Mouse (Mus musculus) forebrain, embryonic 11.5 days (tissue): ENCODE measurements at regions not wholly inside any gene's neighbourhood (a gene's known extent, or its start where the extent isn't known, plus 50 kb on each side); places are given as distances from the start of the nearest gene placed in this dataset.

Experiments used
- ATAC-seq: fragments of 200-750 bp; cut with Nextera tagmentation; replicated peaks from 2 replicates; pipeline ENCODE4 v1.8.0; 2017; ENCODE audit warnings: moderate TSS enrichment; ENCODE audit not compliant: low FRiP score
- DNase-seq: peaks from one replicate; pipeline ENCODE4 v3.0.0-alpha.2; 2017; ENCODE audit warnings: low spot score
- H3K27ac ChIP-seq: fragments of 300-500 bp; sonication (generic); 2 replicates; pipeline ENCODE4 v1.5.1; 2014; ENCODE audit warnings: low read depth, low read length
- H3K27me3 ChIP-seq: fragments of 300-500 bp; sonication (generic); 2 replicates; pipeline ENCODE4 v1.6.1; 2014; ENCODE audit warnings: mild to moderate bottlenecking, low read length, mixed read lengths; ENCODE audit not compliant: control insufficient read depth, insufficient read depth
- H3K36me3 ChIP-seq: fragments of 300-500 bp; sonication (generic); 2 replicates; pipeline ENCODE4 v1.6.1; 2014; ENCODE audit warnings: mild to moderate bottlenecking, low read length, moderate library complexity, mixed read lengths; ENCODE audit not compliant: control insufficient read depth, insufficient read depth
- H3K4me1 ChIP-seq: fragments of 300-500 bp; sonication (generic); replicated peaks from 2 replicates; pipeline ENCODE4 v1.6.1; 2014; ENCODE audit warnings: low read length, mixed read lengths; ENCODE audit not compliant: control insufficient read depth, insufficient read depth
- H3K4me2 ChIP-seq: fragments of 300-500 bp; sonication (generic); 2 replicates; pipeline ENCODE4 v1.6.1; 2014; ENCODE audit warnings: low read depth, mild to moderate bottlenecking, low read length, moderate library complexity, mixed read lengths; ENCODE audit not compliant: severe bottlenecking
- H3K4me3 ChIP-seq: fragments of 300-500 bp; sonication (generic); 2 replicates; pipeline ENCODE4 v1.5.1; 2014; ENCODE audit warnings: low read depth, low read length
- H3K9ac ChIP-seq: fragments of 300-500 bp; sonication (generic); 2 replicates; pipeline ENCODE4 v1.6.1; 2014; ENCODE audit warnings: low read length
- H3K9me3 ChIP-seq: fragments of 300-500 bp; sonication (generic); 2 replicates; pipeline ENCODE4 v1.6.1; 2016; ENCODE audit warnings: low read length, mixed read lengths; ENCODE audit not compliant: control insufficient read depth
- WGBS: fragments of 180-500 bp; shearing (Covaris S2); extraction: QIAGEN DNeasy Blood & Tissue Kit; methylation state at CpG from one replicate; pipeline ENCODE4 v1.1.7; 2014; 5-methylcytosine and 5-hydroxymethylcytosine counted together

DNA sequence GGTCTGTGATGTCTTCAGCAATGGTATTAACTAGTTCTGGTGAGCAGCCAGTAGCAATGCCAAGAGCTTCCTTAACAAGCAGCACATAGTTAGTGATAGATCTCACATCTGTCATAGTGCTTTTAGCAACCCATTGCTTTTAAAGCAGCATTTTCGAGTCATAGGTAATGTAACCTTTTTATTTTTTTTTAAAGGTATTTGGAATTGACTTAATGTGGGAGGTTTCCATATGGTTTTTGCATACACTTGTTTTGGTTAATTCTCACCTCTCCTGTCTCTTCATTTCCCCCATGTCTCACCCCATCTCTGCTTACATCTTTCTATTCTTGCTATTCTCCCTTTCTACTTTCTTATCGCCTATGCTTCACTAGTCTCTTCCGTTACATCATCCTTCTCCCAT, 1322.0 kb upstream of the A1bg start:
- Histone ChIP-seq H3K27ac (no peak overlapping the region), H3K4me2 (no peak overlapping the region), H3K9ac (no peak overlapping the region), H3K4me1 (no peaks in the 10 kb centered on the region), H3K27me3 (no peaks in the 10 kb centered on the region), H3K9me3 (no peaks in the 10 kb centered on the region), H3K36me3 (no peaks in the 10 kb centered on the region), H3K4me3 (no peak overlapping the region)
- no peak for ATAC-seq
- 94% methylated on average over 3 of the region's 3 CpGs for WGBS
- DNase-seq, result no peak

DNA sequence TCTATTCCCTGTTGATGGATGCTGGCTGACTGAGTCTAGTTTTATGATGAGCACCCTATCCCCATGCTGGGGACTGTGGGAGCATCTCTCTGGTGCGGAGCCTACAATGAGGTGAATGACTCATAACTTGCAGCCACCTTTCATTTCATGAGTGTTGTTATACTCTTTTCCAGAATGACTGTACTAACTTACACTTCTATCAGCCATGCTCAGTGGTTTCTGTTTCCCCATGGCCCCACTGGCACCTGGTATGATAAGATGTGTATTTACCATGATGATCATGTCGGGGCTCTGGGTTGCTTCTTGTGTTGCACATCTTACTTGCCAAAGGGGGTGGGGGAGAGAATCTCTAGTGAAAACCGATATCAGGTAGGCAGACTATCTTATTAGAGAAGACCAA, 1317.2 kb upstream of the A1bg start:
- no peak overlapping the region for H3K27ac ChIP-seq
- no peaks in the 10 kb centered on the region for H3K27me3 ChIP-seq
- WGBS, result 94% methylated on average over 3 of the region's 3 CpGs
- no peak overlapping the region for H3K9ac ChIP-seq
- no peak for DNase-seq
- no peak overlapping the region for H3K4me2 ChIP-seq
- no peak overlapping the region for H3K4me3 ChIP-seq
- no peak for ATAC-seq
- H3K9me3 ChIP-seq, result no peaks in the 10 kb centered on the region
- H3K4me1 ChIP-seq, result no peaks in the 10 kb centered on the region
- H3K36me3 ChIP-seq, result no peaks in the 10 kb centered on the region

GRCm38 (mm10) chr15:62238503-62239045, 1315.8 kb upstream of the A1bg start:
- Histone ChIP-seq H3K4me1 (no peaks in the 10 kb centered on the region), H3K27ac (no peak overlapping the region), H3K36me3 (no peaks in the 10 kb centered on the region), H3K27me3 (no peaks in the 10 kb centered on the region), H3K4me3 (no peak overlapping the region), H3K9me3 (no peaks in the 10 kb centered on the region), H3K9ac (no peak overlapping the region), H3K4me2 (no peak overlapping the region)
- DNase-seq (no peak), ATAC-seq (no peak)
- 80% methylated on average over 5 of the region's 5 CpGs for WGBS

DNA sequence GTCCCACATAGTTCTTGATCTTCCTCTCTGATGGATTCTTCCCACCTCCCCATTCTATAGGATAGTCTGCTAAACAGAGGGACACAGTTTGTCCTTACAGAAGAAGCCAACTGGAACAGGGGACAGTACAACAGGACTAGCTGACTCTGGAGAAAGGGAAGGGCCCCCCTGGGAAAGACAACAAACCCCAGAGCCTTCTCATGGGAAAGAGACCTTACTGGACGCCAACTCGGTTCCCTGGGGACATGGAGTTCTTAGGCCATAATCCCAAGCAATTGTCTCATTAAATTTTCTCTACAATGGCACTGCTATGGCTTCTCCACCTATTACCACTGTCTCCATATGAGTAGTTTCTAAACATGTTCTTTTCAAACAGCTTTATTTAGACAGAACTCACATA, 1313.2 kb upstream of the A1bg start:
- no peak overlapping the region for H3K4me2 ChIP-seq
- H3K36me3 ChIP-seq, result no peaks in the 10 kb centered on the region
- no peak overlapping the region for H3K4me3 ChIP-seq
- no peaks in the 10 kb centered on the region for H3K9me3 ChIP-seq
- no peaks in the 10 kb centered on the region for H3K4me1 ChIP-seq
- no peak overlapping the region for H3K9ac ChIP-seq
- H3K27ac ChIP-seq, result no peak overlapping the region
- DNase-seq (no peak), ATAC-seq (no peak)
- H3K27me3 ChIP-seq, result no peaks in the 10 kb centered on the region
- 78% methylated on average over 2 of the region's 2 CpGs for WGBS

DNA sequence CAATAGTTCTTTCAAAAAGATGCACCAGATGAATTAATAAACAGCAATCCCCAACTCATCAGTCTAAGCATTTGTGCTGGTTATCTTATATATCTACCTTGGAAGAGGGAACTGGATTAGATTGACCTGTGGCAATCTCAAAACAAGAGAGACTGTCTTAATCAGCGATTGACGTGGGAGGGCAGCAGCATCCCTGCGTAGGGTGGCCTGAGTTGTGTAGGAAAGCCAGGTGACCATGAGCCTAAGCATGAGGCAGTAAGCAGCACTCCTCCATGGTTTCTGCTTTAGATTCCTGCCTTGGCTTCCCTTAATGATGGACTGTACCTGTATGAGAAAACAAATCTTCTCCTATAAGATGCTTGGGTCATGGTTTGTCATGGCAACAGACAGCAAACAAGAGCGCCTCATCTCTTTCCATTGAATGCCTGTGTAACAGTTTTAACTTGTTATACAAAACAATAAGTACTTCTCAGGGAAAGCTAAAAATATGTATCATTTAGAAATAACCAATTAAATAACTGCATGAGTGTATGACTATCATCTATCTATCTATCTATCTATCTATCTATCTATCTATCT, 1311.5 kb upstream of the A1bg start:
- DNase-seq, result no peak
- 95% methylated on average over 4 of the region's 4 CpGs for WGBS
- H3K4me2 ChIP-seq, result no peak overlapping the region

DNA sequence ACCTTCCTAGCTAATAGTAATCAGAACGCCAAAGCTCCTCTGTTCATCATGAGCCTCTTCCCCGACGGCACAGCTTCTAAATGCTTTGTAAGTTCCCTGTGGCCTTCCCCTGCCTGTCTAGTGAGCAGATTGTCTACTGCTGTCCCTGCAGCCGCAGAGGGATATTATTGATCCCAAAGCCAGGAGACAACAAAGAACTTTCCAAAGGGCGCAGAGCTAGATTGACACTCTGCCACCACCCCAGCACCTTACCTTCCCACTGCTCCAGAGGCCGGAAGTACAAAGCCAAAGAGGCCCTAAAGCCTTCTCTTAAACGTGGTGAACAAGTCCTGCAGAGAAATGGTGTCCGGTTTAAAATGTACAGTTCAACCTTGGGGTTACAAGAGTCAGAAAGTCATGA, 1310.3 kb upstream of the A1bg start:
- Histone ChIP-seq H3K4me3 (no peak overlapping the region), H3K27me3 (no peaks in the 10 kb centered on the region), H3K4me2 (no peak overlapping the region), H3K36me3 (no peaks in the 10 kb centered on the region), H3K27ac (no peak overlapping the region), H3K9ac (no peak overlapping the region), H3K4me1 (no peaks in the 10 kb centered on the region), H3K9me3 (no peaks in the 10 kb centered on the region)
- DNase-seq (no peak), ATAC-seq (no peak)
- 84% methylated on average over 8 of the region's 8 CpGs for WGBS

More for the DNA sequence above, 1311.5 kb upstream of the A1bg start:
- H3K27me3 ChIP-seq, result no peaks in the 10 kb centered on the region
- no peak overlapping the region for H3K9ac ChIP-seq
- no peaks in the 10 kb centered on the region for H3K36me3 ChIP-seq
- no peaks in the 10 kb centered on the region for H3K9me3 ChIP-seq
- no peak for ATAC-seq
- H3K27ac ChIP-seq, result no peak overlapping the region
- no peak overlapping the region for H3K4me3 ChIP-seq
- H3K4me1 ChIP-seq, result no peaks in the 10 kb centered on the region

DNA sequence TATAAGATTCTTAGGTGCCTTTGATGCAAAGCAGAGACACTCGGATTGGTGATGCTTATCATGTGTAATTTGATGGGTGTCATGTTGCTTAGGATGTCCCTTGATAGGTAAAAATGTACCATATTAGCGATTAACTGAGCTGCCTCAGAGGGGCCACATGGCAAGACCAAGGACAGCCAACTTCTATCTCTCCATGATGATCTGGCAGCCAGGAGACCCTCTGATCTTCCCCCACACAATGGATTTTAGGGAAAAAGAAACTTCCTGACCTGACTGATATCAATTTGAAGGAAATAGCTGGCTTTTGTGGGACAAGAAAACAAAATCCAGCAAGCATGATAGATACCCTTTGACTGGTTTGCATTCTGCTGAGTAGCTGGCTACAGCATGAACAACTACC, 1308.9 kb upstream of the A1bg start:
- Histone ChIP-seq H3K4me1 (no peaks in the 10 kb centered on the region), H3K27me3 (no peaks in the 10 kb centered on the region), H3K9ac (no peak overlapping the region), H3K27ac (no peak overlapping the region), H3K9me3 (no peaks in the 10 kb centered on the region), H3K4me2 (no peak overlapping the region), H3K36me3 (no peaks in the 10 kb centered on the region), H3K4me3 (no peak overlapping the region)
- WGBS, result 86% methylated on average over 2 of the region's 2 CpGs
- ATAC-seq (no peak), DNase-seq (no peak)

- Histone ChIP-seq H3K9ac (no peak overlapping the region), H3K4me2 (no peak overlapping the region), H3K4me1 (no peaks in the 10 kb centered on the region), H3K27me3 (no peaks in the 10 kb centered on the region), H3K9me3 (no peaks in the 10 kb centered on the region), H3K27ac (no peak overlapping the region), H3K4me3 (no peak overlapping the region), H3K36me3 (no peaks in the 10 kb centered on the region)
- ATAC-seq (no peak), DNase-seq (no peak)
- WGBS, result 94% methylated on average over 5 of the region's 5 CpGs
Measured at GRCm38 (mm10) chr15:62230773-62231172, 1308.0 kb upstream of the A1bg start.

DNA sequence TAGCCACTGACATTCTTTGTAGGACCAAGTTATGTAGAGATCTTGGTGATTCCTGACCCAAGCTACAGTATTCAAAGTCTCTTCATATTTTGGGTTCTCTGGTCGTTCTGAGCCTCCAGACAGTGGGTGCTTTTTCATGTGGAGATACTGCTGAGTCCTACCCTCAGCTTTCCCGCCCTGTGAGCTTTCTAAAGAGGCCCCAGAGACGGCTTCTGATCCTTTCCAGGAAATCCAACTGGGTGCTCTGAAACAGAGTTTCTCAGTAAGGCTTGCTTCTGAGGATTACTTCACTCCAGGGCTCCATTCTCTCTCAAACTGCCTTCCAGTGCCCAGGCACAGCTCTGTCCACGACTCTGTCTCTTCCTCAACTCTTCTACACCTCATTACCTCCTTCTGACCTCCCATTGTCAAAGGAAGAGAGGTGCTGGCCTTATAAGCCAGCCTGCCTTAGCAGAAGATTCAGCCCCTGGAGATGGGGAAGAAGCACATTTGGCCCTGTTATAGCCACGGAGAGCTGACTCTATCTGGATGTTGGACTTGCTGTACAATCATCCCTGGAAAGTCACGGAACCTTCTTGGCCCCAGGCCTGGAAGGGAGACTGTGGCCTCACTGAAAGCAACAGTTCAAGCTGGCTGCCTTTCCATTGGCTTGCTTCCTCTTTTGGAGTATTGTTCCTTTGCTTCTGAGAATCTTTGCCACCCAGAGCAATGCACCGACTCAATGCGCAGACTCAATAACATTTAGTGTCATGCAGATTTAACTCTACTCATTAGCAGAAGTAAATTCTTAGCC, 1306.9 kb upstream of the A1bg start:
- DNase-seq, result no peak
- H3K27me3 ChIP-seq, result no peaks in the 10 kb centered on the region
- no peaks in the 10 kb centered on the region for H3K36me3 ChIP-seq
- ATAC-seq, result no peak
- 79% methylated on average over 8 of the region's 8 CpGs for WGBS
- no peaks in the 10 kb centered on the region for H3K4me1 ChIP-seq
- H3K27ac ChIP-seq, result no peak overlapping the region
- H3K4me2 ChIP-seq, result no peak overlapping the region
- H3K9ac ChIP-seq, result no peak overlapping the region
- no peak overlapping the region for H3K4me3 ChIP-seq
- H3K9me3 ChIP-seq, result no peaks in the 10 kb centered on the region
